Mouse (Mus musculus): ENCODE data around the gene A530016L24Rik.
A peak's percentile ranks its signal among the peaks of the same experiment; 100 is the strongest.

The A530016L24Rik gene

DNA sequence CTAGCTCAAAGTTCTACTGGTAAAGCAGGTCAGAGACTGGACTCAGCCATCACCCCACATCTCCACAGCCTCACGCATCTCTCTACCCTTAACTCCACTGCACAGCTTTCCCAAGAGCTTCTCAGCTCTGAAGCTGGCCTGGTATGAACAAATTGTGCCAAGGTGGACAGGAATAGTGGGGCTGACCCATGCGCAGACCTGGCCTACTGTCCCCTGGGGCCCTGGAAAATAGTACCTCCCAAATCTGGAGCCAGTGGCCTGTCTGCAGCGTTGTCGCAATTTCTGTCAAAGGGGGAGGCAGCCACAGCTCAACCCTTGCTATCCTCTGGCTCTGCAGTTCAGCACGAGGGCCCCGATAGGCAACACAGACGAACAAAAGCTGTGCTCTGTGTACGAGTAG, at the start of gene A530016L24Rik:
Gene A530016L24Rik, plus strand, starts transcription at position 315 of the 400 bp plus-strand sequence.
- DNase-seq = no peak

DNA sequence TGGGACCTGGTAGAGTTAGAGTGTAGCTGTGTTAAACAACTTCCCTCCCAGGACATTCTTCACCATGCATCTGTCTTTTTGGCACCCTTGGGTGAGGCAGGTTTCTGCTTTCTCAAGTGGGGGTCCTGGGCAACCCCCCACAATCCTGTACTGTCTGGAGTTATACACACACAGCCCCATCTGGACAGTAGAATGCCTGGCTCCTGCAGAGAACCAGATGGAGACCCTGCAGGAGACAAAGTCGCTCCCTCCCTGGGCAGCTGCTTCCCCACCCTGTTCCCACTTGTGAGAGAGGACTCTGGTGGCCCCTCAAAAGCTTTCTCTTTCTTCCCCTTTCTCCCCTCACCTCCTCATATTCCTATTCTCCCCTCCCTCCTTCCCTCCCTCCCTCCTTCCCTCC, 49.3 kb upstream of the A530016L24Rik start:
- no peak for DNase-seq

DNA sequence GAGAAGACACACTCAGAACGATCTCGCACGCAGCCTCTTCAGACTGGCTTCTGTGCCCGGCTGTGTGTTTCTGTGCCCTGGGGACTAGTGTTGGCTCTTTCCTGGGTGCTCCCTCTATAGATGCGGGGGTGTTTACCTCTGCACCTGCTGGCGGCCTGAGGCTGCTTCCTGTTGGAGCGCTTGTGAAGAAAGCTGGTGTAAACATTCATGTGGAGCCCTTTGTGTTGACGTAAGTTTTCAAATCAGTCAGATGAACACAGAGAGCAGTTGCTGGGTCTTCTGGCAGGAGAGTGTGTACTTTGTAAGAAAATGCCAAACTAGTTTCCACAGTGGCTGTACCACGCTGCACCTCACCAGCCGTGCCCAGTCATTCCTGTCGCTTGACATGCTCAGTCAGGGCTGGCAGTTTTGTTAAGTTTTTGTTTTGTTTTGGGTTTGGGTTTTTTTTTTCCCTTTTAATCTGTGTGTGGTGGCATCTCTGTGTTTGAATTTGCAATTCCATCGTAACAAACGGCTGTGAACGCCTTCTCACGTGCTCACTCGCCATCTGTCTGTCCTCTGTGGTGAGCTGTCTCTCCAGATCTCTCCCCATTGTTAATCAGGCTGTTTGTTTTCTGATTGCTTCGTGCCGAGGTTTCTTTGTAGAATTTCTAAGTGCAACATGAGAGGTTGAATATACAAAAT, 40.0 kb upstream of the A530016L24Rik start:
- peak in 1 of 2 experiments; percentile 22 for DNase-seq

DNA sequence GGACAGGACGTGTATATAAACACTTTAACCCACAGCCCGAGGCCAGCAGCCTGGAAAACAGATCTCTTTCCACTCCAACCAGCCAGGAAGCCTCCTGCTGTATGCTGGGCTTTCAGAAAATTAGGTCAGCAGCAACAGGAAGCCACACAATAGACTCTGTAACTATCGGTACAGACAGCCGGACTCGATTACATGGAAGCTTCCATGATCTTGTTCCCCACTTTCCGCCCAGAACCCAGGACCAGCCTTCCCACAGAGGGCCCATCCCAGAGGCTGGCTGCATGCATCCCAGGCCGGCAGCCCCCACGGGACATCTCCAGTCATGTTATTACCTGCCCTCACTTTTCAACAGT, 39.4 kb upstream of the A530016L24Rik start:
- DNase-seq = peak; percentile 41 to 54

DNA sequence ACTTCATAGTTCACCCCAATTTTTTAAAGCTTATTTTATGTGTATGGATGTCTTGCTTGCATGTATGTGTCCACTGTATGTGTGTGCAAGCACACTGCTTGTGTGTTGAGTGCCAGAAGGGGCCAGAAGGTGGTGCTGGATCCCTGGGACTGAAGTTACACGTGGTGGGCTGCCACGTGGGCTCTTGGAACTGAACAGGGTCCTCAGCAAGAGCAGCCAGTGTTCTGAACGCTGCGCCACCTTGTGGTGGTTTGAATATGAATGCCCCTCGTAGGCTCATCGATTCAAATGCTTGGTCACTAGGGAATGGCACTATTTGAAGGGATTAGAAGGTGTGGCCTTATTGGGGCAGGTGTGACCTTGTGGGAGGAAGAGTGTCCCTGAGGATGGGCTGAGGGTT, 38.4 kb upstream of the A530016L24Rik start:
- peak; percentile 75 to 87 for DNase-seq

DNA sequence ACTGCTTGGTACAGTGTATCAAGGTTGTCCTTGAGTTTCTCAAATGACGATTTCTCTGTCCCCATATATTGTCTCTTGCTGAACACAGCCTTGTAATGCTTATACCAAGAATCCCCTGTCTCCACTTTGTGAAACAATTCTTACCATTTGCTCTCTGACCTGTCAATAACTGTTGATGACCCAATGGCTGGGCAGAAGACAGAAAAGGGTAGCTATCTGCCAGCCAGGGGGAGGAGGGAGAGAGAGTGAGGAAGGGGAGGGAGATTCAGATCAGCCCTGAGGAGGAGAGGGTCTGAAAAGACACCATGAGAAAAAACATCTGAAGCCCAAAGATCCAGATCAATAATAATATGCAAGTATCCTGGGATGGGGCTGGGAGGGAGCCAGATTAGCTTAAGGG, 37.9 kb upstream of the A530016L24Rik start:
- no peak for DNase-seq

DNA sequence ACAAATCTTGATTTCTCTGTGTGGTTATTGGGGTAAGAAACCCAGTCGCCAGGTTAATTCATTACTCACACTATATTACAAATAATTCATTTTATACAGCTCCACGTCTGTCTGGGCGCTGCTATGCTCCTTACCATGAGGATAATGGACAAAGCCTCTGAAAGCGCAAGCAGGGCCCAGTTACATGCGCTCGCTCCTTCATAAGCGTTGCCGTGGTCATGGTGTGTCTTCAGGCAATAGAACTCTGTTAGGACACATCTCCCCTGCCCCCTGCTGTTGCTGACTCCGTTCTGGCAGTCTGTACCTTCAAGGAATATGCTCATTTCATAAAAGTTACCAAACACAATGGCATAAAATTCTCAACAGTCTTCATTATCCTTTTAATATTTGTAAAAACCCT, 37.4 kb upstream of the A530016L24Rik start:
- DNase-seq = no peak

DNA sequence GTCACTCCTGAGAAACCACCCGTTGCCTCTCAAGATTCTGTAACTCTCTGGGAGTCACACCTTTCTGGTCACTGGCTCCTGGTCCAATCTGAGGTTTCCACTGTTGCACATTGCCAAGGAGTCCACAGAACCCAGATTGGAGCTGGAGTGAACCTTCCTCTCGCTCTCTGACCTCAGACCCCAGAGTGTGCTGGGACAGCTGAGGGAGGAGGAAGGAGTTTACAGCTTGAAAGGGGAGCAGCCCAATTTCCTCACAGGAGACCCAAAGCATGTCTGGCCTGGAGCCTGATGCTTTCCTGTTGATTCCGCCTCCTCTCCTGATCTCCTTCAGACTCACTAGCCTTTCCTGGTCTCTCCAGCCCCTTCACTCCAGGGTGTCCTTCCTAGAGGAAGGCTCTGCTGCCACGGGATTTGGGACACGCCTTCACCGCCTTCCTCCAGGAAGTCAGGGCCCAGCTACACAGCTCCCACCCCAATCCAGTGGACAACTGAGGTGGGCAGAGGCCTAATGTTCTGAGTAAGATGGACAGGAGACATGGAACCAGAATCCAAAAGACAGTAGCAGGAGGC, 33.0 kb upstream of the A530016L24Rik start:
- DNase-seq = no peak

DNA sequence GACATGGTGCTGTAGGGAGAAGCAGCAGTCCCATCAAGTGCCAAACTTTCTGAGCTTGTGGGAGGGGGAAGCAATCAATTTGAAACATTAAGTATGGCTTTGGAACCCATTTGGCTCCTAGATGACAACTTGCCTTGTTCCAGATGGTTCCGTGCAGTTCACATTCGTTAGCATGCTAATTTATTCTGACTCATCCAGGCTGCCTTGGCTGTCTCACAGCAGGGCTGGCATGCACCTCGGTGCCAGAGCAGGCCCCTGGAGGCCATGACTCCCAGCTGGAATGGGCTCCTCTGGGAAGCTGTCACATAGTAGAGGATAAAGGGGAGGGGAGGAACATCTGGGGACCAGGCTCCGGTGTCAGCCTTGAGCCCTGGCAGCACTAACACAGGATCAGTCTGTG, 31.4 kb upstream of the A530016L24Rik start:
- DNase-seq = peak; percentile 61 to 69

DNA sequence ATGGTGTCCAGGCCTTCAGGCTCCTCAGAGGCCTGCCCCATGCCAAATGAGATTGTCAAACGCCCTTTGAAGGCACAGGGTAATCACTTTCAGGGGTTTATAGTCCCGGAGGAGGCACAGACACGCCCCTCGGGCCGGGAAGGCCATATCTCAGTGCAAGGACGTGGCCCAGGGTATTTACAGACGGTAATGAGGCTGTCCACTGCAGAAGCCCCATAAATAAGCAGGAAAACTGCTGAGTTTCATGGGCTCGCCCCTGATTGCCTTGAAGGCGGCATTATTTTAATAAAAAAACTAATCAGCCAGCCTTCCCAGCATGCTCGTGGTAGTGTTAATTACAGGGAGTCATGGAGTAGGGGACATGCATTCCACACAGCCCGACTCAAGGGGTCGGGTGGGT, 26.8 kb upstream of the A530016L24Rik start:
- no peak for DNase-seq

DNA sequence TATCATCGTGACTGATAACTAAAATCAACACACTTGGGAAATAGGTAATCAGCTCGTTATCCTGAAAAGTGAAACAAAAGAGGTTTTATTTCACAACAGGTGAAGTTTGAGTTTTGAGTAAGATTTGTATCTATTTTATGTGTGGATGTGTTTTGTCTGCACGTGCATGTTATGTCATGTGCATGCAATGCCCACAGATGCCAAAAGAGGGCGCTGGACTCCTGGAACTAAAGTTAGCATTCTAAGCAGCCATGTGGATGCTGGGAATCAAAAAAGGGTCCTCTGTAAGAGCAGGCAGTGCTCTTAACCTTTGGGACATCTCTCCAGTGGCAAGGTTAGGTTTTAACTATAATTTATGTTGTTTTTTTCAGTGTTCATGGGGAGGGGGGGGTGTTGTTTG, 26.0 kb upstream of the A530016L24Rik start:
- no peak for DNase-seq

DNA sequence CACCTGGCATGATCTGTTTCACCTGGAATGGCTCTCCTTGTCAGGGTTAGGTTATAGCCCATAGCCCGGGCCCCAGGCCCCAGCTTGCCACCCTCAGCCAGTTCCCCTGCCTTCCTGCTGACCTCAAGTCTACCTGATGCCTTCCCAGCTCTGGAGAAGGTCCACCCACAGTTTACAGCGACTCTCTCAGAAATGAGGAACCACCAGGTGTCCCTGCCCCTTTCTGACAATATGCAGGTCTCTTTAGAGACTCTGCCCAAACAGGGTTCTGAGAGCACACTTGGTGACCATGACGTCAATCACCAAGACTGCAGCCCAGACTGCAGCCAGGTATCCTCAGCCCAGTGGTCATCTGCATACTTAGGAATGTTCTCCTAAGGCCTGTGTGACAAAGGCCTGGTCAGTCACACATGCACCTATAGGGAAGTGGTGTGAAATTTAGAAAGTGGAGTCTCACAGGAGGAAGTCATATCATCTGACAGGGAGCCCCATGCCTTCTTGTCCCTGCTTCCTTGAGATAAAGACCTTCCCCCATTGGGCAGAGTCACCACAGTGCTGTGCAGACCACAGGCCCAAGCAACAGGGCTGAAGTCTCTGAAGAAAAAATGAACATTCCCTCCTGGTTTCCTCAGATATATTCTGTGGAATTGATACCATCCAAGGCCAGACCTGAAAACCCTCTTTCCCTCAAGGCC, 25.4 kb upstream of the A530016L24Rik start:
- DNase-seq = no peak

DNA sequence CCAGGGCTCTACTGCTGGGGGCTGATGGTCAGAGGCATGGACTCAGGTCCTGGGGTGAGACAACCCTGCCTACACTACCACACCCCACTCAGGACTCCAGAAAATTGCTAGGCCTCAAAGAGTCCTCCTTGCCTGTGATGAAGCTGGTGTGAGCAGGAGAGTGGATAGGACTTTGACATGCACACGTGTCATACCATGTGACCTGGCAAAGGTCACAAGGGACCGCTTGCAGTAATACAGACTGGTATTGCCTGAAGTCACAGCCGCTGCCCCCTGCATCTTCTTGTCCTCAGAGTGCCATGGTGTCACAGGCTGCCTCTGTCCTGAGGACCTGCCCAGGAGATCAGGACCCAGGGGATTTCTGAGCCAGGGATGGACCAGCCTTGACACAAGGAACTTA, 24.7 kb upstream of the A530016L24Rik start:
- no peak for DNase-seq

DNA sequence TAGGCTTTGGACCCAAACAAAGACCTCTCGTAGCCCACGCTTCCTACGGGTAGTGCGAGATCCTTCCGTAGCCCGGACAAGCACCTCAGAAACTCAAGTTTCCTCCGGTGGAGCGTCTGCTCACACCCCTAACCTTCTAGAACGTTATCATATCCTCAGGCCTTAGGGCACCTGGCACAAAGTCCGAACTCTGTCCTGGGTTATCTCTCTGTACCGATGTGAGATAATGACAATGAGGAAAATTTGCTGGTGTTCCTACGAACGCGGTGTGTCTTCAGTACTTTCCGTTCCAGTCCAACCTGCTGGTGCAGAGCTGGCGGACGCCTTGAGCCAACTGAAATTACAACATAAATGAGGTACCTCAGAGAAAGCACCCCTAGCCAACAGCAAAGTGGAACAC, 23.3 kb upstream of the A530016L24Rik start:
- no peak for DNase-seq

DNA sequence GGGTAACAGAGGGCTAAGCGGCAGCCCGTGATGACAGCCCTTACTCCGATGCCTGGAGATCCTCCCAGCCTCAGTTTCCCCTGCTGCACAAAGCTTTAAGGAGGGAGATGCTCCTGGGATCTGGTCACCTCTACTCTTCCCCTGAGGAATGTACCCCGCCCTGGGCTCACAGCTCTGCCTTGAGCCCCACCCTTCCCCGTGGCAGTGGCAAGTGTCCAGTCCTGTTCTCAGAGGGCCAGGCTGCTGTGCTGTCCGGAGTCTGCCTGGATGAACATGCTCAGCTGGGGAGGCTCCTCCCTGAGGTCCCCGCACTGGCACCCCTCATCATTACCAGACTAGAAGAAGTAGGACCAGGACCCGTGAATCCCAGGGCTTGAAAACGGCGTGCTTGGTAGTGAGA, 21.9 kb upstream of the A530016L24Rik start:
- no peak for DNase-seq

DNA sequence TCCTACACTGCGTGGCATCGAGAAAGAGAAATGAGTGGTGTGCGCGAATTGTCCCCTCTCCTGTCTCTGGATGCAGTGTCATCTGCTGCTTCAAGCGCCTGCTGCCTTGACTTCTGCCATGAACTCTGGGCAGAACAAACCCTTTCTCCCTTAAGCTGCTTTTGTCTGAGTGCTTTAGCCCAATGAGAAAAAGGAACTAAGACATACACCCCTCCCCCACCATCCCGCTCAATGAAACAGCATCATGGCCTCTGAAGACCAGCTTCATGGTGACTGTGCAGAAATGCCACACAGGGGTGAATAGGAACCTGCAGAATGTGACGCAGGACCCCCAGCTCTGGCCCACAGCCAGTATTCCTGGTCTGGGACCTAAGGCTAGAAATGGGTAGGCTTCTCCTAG, 19.9 kb upstream of the A530016L24Rik start:
- DNase-seq = no peak

DNA sequence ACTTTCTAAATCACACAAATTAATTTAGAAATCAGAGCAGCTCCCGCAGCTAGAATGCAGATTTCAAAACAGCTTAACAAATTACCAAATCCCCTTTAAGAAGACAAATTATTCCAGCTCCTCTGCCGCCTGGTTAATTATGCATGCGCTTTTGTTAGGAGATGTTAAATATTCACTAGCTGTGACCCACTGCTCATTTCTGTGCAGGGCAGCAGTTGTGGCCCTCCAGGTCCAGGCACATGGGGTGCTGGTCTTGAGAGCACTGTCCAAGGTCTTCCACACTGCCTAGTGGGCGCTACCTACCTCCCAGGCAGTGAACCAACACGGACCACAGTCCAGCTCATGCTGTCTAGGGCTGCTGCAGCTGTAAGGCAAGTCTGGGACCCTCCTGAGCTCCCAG, 19.0 kb upstream of the A530016L24Rik start:
- DNase-seq = no peak

DNA sequence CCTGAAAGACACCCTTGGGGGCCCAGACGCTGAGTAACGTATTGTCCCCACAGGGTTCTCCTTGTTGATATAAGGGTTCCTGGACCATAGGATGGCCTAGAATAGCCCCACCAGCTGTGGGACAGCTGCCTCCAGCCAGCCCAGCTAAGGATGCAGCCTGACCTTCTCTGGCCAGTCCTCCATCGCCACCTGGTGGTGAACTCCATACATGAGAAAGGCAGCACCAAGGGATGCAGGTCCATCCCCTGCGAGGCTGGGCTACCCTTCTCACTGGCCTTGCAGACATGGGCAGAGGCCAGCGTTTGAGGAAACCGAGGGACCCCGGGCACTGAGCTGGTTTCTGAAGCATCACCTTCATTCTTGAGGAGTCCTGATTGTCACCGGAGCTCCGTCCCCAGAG, 15.5 kb upstream of the A530016L24Rik start:
- peak; percentile 91 to 96 for DNase-seq

DNA sequence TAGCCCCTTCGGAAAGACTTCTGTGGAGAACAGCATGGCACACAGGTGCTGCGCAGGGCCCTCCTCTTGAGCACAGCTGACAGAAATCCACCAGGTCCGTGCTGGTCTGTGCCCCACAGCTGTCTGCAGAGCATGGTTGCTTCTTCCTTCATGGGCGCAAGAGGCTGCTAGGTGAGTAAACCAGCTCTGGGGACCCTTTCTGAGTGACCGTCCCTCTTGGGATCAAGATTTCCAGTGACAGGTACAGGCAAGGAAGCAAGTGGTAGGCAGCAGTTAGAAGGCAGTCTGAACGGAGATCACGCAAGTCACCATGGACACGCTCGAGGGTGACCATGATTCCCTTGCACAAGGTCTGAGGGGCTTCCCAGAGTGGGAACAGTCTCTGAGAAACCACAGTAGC, 287 bp downstream of the A530016L24Rik start:
- DNase-seq = no peak

DNA sequence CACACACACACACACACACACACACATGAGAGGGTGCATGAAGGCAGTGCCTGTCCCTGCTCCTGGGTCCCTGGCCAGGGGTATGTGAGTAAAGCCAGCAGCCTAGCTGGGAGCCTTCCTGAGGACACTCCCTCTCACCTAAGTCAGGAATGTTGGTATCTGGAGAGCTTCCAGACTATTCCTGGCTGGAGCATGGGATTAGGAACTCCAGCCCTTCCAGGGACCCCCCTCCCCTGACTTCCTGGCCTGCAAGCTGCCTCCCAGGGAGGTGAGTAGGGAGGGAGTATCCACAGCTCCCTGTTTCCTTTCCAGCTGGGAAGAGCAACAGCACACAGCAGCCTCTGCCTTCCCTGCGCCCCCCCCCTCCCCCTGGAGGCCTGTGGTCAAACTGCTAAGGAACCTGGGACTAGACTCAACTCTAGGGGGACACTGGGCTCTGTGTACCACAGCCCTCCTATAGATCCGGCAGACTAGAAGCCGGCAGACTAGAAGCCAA, 1.2 kb downstream of the A530016L24Rik start:
- DNase-seq = no peak

DNA sequence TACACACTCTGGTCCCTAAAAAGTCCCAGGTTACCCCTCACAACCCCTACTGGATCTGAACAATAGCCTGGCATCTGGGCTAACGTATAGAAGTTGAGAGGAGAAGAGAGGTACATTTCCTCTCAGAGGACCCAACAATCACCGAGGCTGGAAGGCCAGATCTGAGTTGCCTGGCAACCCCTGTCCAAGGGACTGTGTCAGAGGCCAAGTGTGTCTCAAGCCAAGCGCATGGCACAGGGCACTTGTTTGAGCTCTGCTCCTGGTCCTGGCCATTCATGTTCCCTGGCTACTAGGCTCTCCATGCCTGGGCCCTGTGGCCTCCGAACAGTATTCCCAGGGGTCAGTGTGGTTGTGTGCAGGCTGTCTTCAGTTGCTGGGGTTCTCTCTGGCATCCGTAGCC, 6.9 kb downstream of the A530016L24Rik start:
- DNase-seq = no peak

DNA sequence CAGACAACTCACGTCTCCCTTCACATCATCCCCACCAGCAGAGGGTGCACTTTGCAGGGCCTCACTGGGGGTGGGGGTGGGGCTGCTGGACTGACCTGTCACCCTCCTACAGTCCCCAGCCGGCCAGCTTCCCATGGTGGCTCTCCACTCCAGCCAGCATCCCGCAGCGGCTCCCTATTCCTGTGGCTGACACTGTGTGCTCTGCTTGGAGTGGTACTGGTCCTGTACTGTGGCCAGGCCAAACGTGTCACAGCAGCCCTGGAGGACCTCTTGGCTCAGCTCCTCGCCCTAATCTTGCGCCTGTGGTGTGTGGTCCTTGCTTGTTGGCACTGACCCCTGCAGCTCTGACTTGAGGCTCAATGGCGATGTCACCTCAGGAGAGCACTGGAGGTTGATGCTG, 8.5 kb downstream of the A530016L24Rik start:
- DNase-seq = no peak

DNA sequence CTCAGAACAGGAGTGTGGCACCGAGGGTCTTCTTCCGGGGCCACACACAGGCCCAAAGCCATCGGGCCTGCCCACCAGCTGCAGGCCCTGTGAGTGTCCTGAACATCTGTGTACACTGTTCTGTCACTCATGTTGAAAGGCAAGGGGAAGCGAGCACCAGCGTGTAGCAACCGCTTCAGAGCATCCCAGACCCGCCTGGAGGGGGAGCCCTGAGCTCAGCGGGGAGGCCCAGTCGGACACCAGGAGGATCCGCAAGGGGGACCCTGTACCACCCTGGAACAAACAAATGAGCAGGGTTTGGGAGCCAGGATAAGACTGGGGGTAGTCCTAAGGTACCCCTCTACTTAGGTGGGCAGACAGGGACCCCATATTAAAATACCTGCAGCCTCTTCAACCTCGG, 9.4 kb downstream of the A530016L24Rik start:
- DNase-seq = no peak
